Mouse (Mus musculus): ENCODE data around the gene Unc5a. TPM values are rescaled to one million over a fixed set of nuclear protein-coding genes. Genes with fewer than 3 reads are reported as not detected.
A peak's percentile ranks its signal among the peaks of the same experiment; 100 is the strongest.

The Unc5a gene
- polyA plus RNA-seq, 1 experiment from 2014 or later = 2.5 TPM

- no peak for ATAC-seq (replicated peaks; ENCODE audit: insufficient number of reproducible peaks, low FRiP score, low TSS enrichment)
- H3K27me3 ChIP-seq (ENCODE audit: control insufficient read depth, insufficient read depth, low read length) = peaks cover 83% of the 10 kb centered on the region
- no peak overlapping the region for H3K4me3 ChIP-seq (ENCODE audit: low read depth, low read length)
- no peaks in the 10 kb centered on the region for H3K9me3 ChIP-seq (replicated peaks; ENCODE audit: control insufficient read depth, low read length)
- H3K9ac ChIP-seq (ENCODE audit: low read depth, low read length) = no peak overlapping the region
- H3K27ac ChIP-seq (ENCODE audit: low read depth, low read length) = no peak overlapping the region
- WGBS (ENCODE audit: insufficient replicate concordance) = 84% methylated on average over 1 of the region's 1 CpGs
- no peaks in the 10 kb centered on the region for H3K36me3 ChIP-seq (ENCODE audit: control insufficient read depth, insufficient read depth, low read length)
- peaks cover 4% of the 10 kb centered on the region for H3K4me1 ChIP-seq (ENCODE audit: control insufficient read depth, insufficient read depth, low read length)
- no peak overlapping the region for H3K4me2 ChIP-seq
Observed at GRCm38 (mm10) chr13:54946406-54946805, 2.8 kb upstream of the Unc5a start.

DNA sequence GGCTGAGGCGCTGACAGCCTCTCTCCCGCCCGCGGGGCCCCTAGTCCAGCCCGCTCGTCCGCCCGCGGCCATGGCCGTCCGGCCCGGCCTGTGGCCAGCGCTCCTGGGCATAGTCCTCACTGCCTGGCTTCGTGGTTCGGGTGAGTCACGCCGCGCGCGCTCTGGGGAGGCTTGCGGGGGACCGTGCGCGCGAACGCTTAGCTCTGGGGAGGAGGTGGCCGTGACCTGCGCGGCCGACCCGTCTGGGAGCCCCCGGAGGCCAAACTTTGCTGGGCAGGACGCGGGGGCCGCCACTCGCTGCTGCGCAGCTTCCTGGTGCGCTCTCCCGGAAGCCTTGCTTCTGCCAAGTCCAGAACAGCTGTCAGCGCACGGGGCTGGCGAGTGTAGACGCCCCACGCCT is 381 bp downstream of the Unc5a start:
- WGBS (ENCODE audit: insufficient replicate concordance) = under 1% methylated on average over 38 of the region's 44 CpGs
- Histone ChIP-seq H3K27ac (ENCODE audit: low read depth, low read length) (no peak overlapping the region), H3K9ac (ENCODE audit: low read depth, low read length) (peak overlapping the region; percentile 52; the same call in 1 of the 2 replicates), H3K36me3 (ENCODE audit: control insufficient read depth, insufficient read depth, low read length) (no peaks in the 10 kb centered on the region), H3K4me2 (peak overlapping the region; percentile 85), H3K27me3 (ENCODE audit: control insufficient read depth, insufficient read depth, low read length) (peaks cover 98% of the 10 kb centered on the region), H3K4me3 (ENCODE audit: low read depth, low read length) (peak overlapping the region; percentile 60), H3K4me1 (ENCODE audit: control insufficient read depth, insufficient read depth, low read length) (peaks cover 4% of the 10 kb centered on the region), H3K9me3 (replicated peaks; ENCODE audit: control insufficient read depth, low read length) (no peaks in the 10 kb centered on the region)
- ATAC-seq (replicated peaks; ENCODE audit: insufficient number of reproducible peaks, low FRiP score, low TSS enrichment) = 0 out of 2 replicates have a peak, but pooled peaks have one; percentile 33

DNA sequence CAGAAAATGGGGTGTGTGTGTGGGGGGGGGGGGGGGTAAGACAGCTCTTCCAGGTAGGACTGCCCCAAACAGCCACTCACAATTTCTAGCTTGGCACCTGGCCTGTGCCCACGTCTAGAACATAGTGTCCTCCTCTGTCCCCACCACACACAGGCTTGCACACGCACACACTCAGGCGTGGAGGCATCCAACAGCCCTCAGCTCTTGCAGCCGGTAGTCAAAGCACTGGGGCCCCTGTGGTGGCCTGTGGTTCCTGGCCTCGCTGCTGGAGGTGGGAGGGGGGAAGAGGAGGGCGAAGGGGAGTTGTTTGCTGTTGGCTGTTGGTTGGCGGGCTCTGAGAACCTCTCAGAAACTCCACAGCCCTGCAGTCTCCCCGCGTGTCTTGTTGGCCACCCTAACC is 920 bp downstream of the Unc5a start:
- Histone ChIP-seq H3K4me2 (peak overlapping the region; percentile 85), H3K4me3 (ENCODE audit: low read depth, low read length) (peak overlapping the region; percentile 60), H3K27me3 (ENCODE audit: control insufficient read depth, insufficient read depth, low read length) (peaks cover 98% of the 10 kb centered on the region), H3K4me1 (ENCODE audit: control insufficient read depth, insufficient read depth, low read length) (peaks cover 4% of the 10 kb centered on the region), H3K27ac (ENCODE audit: low read depth, low read length) (no peak overlapping the region), H3K9me3 (replicated peaks; ENCODE audit: control insufficient read depth, low read length) (no peaks in the 10 kb centered on the region), H3K9ac (ENCODE audit: low read depth, low read length) (no peak overlapping the region), H3K36me3 (ENCODE audit: control insufficient read depth, insufficient read depth, low read length) (no peaks in the 10 kb centered on the region)
- no peak for ATAC-seq (replicated peaks; ENCODE audit: insufficient number of reproducible peaks, low FRiP score, low TSS enrichment)
- WGBS (ENCODE audit: insufficient replicate concordance) = 0% methylated on average over 9 of the region's 9 CpGs

- 51% methylated on average over 5 of the region's 5 CpGs for WGBS (ENCODE audit: insufficient replicate concordance)
Observed at GRCm38 (mm10) chr13:54951166-54951565, 2.0 kb downstream of the Unc5a start.

DNA sequence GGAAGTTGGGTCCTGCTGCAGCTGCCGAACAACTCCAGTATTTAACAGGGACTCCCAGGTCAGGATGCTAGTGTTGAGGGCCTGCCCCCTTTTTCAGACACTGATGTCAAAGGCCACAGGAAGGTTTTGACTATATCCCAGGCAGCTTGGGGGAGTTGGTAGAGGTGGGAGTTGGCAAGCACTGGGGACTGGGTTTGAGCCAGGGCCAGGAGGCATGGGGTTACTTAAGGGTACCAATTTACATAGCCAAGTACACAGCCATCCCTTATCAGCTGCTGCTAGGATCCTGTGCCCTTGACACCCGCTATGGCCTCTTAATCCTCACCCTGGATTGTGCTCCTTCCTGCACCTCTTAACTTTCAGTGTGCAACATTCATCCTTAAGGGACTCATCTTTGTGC is 5.5 kb downstream of the Unc5a start:
- no peak overlapping the region for H3K27ac ChIP-seq (ENCODE audit: low read depth, low read length)
- H3K36me3 ChIP-seq (ENCODE audit: control insufficient read depth, insufficient read depth, low read length) = no peaks in the 10 kb centered on the region
- H3K9me3 ChIP-seq (replicated peaks; ENCODE audit: control insufficient read depth, low read length) = no peaks in the 10 kb centered on the region
- no peak overlapping the region for H3K4me2 ChIP-seq
- no peak overlapping the region for H3K9ac ChIP-seq (ENCODE audit: low read depth, low read length)
- WGBS (ENCODE audit: insufficient replicate concordance) = 42% methylated on average over 2 of the region's 2 CpGs
- no peak overlapping the region for H3K4me3 ChIP-seq (ENCODE audit: low read depth, low read length)
- H3K27me3 ChIP-seq (ENCODE audit: control insufficient read depth, insufficient read depth, low read length) = peaks cover 88% of the 10 kb centered on the region
- H3K4me1 ChIP-seq (ENCODE audit: control insufficient read depth, insufficient read depth, low read length) = no peaks in the 10 kb centered on the region; the same call in 1 of the 2 replicates
- no peak for ATAC-seq (replicated peaks; ENCODE audit: insufficient number of reproducible peaks, low FRiP score, low TSS enrichment)

More at GRCm38 (mm10) chr13:54951166-54951565, 2.0 kb downstream of the Unc5a start:
- Histone ChIP-seq H3K4me1 (ENCODE audit: control insufficient read depth, insufficient read depth, low read length) (peaks cover 4% of the 10 kb centered on the region), H3K9ac (ENCODE audit: low read depth, low read length) (no peak overlapping the region), H3K27me3 (ENCODE audit: control insufficient read depth, insufficient read depth, low read length) (peaks cover 98% of the 10 kb centered on the region), H3K27ac (ENCODE audit: low read depth, low read length) (no peak overlapping the region), H3K4me2 (no peak overlapping the region), H3K4me3 (ENCODE audit: low read depth, low read length) (no peak overlapping the region), H3K36me3 (ENCODE audit: control insufficient read depth, insufficient read depth, low read length) (no peaks in the 10 kb centered on the region), H3K9me3 (replicated peaks; ENCODE audit: control insufficient read depth, low read length) (no peaks in the 10 kb centered on the region)
- no peak for ATAC-seq (replicated peaks; ENCODE audit: insufficient number of reproducible peaks, low FRiP score, low TSS enrichment)

- no peak overlapping the region for H3K27ac ChIP-seq (ENCODE audit: low read depth, low read length)
- H3K4me2 ChIP-seq = peak overlapping the region; percentile 84
- no peaks in the 10 kb centered on the region; the same call in 1 of the 2 replicates for H3K4me1 ChIP-seq (ENCODE audit: control insufficient read depth, insufficient read depth, low read length)
- no peaks in the 10 kb centered on the region for H3K36me3 ChIP-seq (ENCODE audit: control insufficient read depth, insufficient read depth, low read length)
- under 1% methylated on average over 56 of the region's 61 CpGs for WGBS (ENCODE audit: insufficient replicate concordance)
- no peaks in the 10 kb centered on the region for H3K9me3 ChIP-seq (replicated peaks; ENCODE audit: control insufficient read depth, low read length)
- H3K27me3 ChIP-seq (ENCODE audit: control insufficient read depth, insufficient read depth, low read length) = peaks cover 86% of the 10 kb centered on the region
- 0 out of 2 replicates have a peak, but pooled peaks have one; percentile 26 for ATAC-seq (replicated peaks; ENCODE audit: insufficient number of reproducible peaks, low FRiP score, low TSS enrichment)
- H3K9ac ChIP-seq (ENCODE audit: low read depth, low read length) = peak overlapping the region; percentile 29; the same call in 1 of the 2 replicates
- peak overlapping the region; percentile 53 for H3K4me3 ChIP-seq (ENCODE audit: low read depth, low read length)
Observed at GRCm38 (mm10) chr13:54955695-54956471, 6.7 kb downstream of the Unc5a start.

DNA sequence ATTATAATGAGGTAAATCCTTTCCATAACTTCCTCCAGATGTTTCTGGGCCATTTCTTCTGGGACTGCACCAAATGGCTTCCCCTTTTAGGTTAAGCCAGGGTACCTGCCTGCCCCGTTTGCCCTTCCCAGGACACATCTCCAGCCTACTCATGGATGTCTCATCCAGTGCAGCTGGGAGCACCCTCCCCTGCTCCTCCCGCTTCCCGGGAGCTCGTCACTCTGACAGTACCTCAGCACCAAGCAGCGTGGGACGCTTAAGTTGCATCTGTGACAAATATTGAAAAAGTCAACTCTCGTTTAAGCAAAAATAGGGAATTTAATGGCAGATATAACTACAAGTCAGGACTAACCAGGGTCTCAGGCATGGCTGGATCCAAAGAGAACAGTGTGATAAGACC is 8.1 kb downstream of the Unc5a start:
- WGBS (ENCODE audit: insufficient replicate concordance) = 62% methylated on average over 7 of the region's 7 CpGs
- ATAC-seq (replicated peaks; ENCODE audit: insufficient number of reproducible peaks, low FRiP score, low TSS enrichment) = no peak
- Histone ChIP-seq H3K4me1 (ENCODE audit: control insufficient read depth, insufficient read depth, low read length) (no peaks in the 10 kb centered on the region; the same call in 1 of the 2 replicates), H3K9ac (ENCODE audit: low read depth, low read length) (no peak overlapping the region), H3K27me3 (ENCODE audit: control insufficient read depth, insufficient read depth, low read length) (peaks cover 72% of the 10 kb centered on the region), H3K27ac (ENCODE audit: low read depth, low read length) (no peak overlapping the region), H3K9me3 (replicated peaks; ENCODE audit: control insufficient read depth, low read length) (no peaks in the 10 kb centered on the region), H3K4me3 (ENCODE audit: low read depth, low read length) (no peak overlapping the region), H3K4me2 (no peak overlapping the region), H3K36me3 (ENCODE audit: control insufficient read depth, insufficient read depth, low read length) (no peaks in the 10 kb centered on the region)

GRCm38 (mm10) chr13:54959059-54959701 is 10.0 kb downstream of the Unc5a start:
- H3K27ac ChIP-seq (ENCODE audit: low read depth, low read length) = no peak overlapping the region
- H3K4me1 ChIP-seq (ENCODE audit: control insufficient read depth, insufficient read depth, low read length) = no peaks in the 10 kb centered on the region; the same call in 1 of the 2 replicates
- H3K4me2 ChIP-seq = no peak overlapping the region
- no peak overlapping the region for H3K4me3 ChIP-seq (ENCODE audit: low read depth, low read length)
- H3K27me3 ChIP-seq (ENCODE audit: control insufficient read depth, insufficient read depth, low read length) = peaks cover 54% of the 10 kb centered on the region
- no peak for ATAC-seq (replicated peaks; ENCODE audit: insufficient number of reproducible peaks, low FRiP score, low TSS enrichment)
- no peaks in the 10 kb centered on the region for H3K9me3 ChIP-seq (replicated peaks; ENCODE audit: control insufficient read depth, low read length)
- 44% methylated on average over 15 of the region's 15 CpGs for WGBS (ENCODE audit: insufficient replicate concordance)
- no peaks in the 10 kb centered on the region for H3K36me3 ChIP-seq (ENCODE audit: control insufficient read depth, insufficient read depth, low read length)
- H3K9ac ChIP-seq (ENCODE audit: low read depth, low read length) = no peak overlapping the region
